Mouse (Mus musculus) adrenal gland, postnatal 10 days (tissue): ENCODE measurements at regions not wholly inside any gene's neighbourhood (a gene's known extent, or its start where the extent isn't known, plus 50 kb on each side); places are given as distances from the start of the nearest gene placed in this dataset.
A peak's percentile ranks its signal among the peaks of the same experiment; 100 is the strongest.
"Not testable (repeated sequence)": the region's sequence is repeated elsewhere in the genome, so short reads cannot be mapped to it uniquely, and the experiment has no call there.

Source experiments
- DNase-seq: peaks from one replicate; pipeline ENCODE4 v3.0.0; 2021; ENCODE audit warnings: mixed read lengths

- no peak for DNase-seq
Measured at GRCm38 (mm10) chr12:79989582-79990110, 123.2 kb downstream of the Zfp36l1 start.

DNA sequence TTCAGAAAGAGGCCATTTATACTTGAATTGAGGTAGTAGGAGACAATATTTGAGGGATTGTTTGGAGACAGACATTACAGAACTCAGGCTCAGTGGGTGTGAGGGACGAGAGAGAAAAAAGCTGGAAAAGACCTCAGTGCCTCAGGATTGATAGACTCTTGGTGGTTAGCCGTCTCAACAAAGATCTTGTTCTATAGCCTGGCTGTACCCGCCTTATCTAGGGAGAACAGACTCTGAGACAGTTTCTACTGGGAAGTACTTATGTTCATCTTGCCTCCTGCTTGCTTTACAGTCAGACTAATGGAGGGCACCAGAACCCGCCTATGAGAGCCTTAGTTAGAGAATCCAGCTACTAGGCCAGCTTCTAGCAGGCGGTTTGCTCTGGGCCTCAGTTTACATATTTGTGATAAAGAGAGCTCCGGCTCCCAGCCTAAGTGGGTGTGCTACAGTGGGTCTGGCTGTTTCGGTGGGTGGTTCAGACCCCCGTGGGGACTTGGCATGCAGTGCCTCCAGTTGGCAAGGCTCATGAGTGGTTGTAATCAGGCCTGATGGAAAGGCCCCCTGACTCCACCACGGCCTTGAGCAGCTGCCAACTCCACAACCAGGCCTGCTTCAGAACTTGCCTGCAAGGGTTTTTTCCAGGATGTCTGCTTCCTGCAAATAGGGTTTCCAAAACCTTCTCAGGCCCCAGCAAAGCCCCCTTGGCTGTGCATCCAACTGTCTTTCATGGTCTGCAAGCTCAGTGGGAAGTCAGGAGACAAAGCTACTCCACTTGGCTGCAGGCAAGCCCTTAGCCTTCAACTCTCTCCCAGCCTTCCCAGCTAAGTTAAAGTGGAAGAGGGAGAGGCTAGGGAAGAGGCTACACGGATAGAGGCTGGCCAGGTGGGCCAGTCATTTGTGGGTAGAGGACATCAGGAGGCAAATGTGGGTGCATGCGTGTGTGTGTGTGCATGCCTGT, 124.1 kb downstream of the Zfp36l1 start:
- peak; percentile 72 for DNase-seq

DNA sequence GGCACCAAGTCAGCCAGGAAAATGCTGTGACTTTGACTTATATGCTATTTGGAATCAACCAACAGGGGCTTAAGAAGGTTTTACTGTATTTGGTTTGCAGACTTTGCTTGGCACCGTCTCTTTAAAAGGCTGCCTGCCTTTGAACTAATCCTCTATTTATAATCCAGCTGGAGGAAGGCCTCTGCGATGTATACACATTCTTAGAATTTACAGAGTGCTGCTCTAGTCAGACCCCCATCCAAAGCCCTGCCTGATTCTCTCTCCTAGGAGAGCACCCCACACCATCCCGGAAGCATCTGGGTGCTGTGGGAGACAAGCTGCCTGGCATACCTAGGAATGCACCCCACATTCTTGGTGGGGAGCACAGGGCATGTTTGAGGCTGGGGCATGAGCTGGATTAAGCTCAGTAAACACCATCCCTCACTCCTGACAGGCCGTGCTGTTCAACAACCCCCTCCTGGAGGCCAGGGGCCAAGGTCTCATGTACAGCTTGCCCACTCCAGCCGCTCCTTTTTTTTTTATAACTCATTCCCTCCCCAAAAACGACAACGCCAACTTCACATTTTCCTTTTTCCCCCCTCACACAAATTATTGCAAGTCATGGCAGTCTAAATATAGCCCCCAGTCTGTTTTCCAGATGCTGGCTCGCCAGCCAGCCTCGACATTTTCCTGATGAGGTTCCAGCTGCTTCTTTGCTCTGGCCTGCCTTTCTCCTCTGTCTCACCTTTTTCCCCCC, 126.4 kb downstream of the Zfp36l1 start:
- DNase-seq: no peak

GRCm38 (mm10) chr12:79984985-79985747, 127.6 kb downstream of the Zfp36l1 start:
- no peak for DNase-seq

DNA sequence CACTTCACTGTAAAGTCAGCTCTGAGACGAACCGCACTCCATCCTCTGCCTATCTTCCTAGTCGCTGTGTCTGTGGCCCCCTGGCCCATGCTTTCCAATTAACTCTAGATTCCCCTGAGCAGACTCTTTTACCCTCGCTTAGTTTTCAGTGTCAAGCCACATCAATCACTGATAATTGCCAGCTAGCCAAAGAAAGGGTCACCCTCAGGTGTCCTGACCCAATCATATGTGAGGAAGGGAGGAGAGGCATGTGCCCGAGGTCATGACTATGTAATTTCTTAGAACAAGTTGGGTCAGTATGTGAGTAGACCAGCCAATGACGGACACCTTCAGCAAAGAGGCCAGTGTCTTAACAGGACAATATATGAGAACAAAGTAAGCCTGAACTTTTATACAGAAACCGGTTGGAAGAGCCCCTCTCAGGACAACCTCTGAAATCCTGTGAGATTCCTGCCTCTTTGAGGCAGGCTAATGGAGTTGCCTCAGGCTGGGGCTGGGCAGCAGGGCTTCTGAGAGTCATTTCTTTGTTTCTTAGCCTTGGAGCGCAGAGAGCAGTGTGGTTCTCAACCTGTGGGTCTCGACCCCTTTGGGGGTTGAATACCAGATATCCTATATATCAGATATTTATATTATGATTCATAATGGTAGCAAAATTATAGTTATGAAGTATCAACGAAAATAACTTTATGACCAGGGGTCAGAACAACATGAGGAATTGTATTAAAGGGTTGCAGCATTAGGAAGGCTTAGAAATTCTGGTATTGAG, 128.6 kb downstream of the Zfp36l1 start:
- no peak for DNase-seq

- no peak for DNase-seq
Measured at GRCm38 (mm10) chr12:79983232-79983631, 129.6 kb downstream of the Zfp36l1 start.

DNA sequence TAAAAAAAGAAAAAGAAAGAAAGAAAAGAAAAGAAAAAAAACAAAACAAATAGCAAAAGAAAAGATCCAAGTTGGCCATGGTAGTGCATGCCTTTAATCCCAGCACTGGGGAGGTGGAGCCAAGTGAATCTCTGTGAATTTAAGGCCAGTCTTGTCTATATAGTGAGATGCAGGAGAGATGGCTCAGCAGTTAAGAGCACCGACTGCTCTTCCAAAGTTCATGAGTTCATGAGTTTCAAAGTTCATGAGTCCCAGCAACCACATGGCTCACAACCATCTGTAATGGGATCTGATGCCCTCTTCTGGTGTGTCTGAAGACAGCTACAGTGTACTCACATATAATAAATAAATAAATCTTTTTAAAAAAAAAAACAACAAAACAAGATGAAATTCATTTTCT, 130.3 kb downstream of the Zfp36l1 start:
- not testable (repeated sequence) for DNase-seq

- no peak for DNase-seq
Measured at GRCm38 (mm10) chr12:79980711-79981110, 132.1 kb downstream of the Zfp36l1 start.

GRCm38 (mm10) chr12:79977136-79977535, 135.7 kb downstream of the Zfp36l1 start:
- no peak for DNase-seq

DNA sequence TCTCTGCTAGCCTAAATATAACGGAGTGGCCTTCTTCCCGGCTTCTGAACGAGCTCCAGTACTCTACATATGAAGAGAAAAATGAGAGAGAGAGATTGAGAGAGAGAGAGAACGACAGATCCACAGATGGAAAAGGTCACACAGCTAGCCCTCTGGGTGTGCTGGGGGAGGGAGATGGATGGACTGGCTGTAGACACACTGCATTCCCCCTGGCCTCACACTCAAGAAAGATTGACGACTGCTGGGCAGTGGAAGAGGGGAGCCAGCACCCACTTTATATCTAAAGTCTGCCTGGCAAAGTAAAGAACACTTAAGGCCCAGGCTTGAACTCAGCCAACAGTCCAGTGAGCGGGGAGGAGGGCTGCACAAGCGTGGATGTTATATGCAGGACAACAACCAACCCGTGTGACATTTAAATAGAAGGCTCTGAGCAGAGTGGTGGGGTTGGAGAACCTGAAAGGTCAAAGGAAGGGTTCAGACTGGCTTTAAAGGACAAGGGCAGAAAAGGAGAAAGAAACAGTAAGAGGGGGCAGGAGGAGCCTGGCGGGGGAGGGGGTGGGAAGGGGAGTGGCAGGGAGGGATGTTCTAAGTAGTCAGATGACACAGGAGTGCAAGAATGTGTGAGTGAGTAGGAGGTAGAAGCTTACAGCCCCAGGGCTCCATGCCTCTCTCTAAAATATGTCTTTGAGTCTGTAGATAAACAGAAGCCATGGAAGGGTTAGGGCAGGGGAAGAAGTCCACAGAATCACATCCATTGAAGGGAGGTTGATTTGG, 137.2 kb downstream of the Zfp36l1 start:
- DNase-seq: no peak

- no peak for DNase-seq
Measured at GRCm38 (mm10) chr12:79975050-79975449, 137.8 kb downstream of the Zfp36l1 start.

DNA sequence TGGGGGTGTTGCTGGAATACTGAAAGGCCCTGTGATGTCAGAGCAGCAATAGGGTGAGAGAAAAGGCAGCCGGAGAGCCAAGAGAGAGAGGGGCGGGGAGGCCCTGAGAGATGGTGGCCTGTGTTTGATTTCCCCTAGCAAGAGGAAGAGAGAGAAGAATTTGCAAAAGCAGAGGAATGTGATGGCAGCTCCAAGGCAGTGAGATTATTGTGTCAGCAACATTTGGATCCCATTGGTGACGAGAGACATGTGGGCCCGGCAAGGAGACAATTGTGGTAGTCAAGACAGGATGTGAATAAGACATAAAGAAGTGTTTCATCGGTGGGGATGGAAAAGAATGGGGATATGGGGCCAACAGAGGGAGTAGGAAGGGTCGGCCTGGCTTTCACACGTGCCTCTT, 138.3 kb downstream of the Zfp36l1 start:
- no peak for DNase-seq

DNA sequence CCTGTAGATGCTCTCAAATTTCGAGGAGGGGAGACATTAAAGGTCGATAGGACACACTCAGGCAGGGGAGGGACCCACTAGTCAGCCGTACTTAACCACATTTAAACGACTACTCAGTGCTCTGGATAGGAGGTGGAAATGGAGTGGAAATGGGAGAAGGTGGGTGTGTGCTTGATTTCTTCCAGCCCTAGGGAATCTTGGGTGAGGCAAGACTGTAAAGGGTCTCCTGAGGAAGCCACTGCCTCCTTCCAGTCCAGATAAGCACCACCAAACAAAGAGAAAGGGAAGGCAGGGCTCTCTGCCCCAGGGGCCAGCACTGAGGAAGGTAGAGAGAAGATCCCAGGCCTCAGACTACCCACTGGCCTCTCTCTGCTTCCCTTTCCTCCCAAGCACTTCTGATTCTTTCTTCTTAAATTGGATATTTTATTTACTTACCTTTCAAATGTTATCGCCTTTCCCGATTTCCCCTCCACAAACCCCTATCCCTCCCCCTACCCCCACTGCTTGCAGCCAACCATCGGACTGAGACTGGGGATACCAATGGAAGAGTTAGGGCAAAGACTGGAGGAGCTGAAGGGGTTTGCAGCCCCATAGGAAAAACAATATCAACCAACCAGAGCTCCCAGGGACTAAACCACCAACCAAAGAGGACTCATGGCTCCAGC, 139.1 kb downstream of the Zfp36l1 start:
- DNase-seq: no peak

GRCm38 (mm10) chr12:79970981-79971390, 141.8 kb downstream of the Zfp36l1 start:
- peak; percentile 56 for DNase-seq

DNA sequence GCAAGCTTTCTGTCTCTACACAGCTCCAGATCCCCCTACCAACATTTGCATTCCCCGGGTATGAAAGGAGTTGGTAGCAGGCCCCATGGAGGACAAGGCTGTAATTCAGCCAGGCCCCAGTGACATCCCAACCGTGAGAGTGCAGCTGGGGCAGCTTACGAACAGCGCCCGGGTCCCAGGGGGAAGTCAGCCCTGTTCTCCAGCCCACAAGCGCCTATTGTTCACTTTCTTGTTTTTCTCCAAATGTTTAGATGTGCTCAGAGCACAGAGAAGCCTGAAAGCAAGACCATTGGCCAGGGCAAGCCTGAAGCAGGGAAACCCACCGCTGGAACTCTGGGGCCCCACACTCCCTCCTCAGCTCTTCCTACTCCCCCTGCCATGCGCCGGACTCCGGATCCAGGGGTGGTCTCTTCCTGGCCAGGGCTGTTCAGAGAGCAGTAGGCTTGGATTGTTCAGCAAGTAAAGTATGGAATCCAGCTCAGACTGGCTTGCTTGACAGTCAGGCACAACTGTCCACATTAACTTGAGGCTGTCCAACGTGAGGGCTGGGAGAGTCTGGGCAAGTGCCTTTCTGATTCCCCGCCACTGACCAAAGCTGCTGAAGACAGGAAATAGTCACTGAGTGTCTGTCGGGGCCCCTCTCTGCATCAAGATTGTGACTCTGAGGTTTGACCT, 142.4 kb downstream of the Zfp36l1 start:
- peak; percentile 53 for DNase-seq

DNA sequence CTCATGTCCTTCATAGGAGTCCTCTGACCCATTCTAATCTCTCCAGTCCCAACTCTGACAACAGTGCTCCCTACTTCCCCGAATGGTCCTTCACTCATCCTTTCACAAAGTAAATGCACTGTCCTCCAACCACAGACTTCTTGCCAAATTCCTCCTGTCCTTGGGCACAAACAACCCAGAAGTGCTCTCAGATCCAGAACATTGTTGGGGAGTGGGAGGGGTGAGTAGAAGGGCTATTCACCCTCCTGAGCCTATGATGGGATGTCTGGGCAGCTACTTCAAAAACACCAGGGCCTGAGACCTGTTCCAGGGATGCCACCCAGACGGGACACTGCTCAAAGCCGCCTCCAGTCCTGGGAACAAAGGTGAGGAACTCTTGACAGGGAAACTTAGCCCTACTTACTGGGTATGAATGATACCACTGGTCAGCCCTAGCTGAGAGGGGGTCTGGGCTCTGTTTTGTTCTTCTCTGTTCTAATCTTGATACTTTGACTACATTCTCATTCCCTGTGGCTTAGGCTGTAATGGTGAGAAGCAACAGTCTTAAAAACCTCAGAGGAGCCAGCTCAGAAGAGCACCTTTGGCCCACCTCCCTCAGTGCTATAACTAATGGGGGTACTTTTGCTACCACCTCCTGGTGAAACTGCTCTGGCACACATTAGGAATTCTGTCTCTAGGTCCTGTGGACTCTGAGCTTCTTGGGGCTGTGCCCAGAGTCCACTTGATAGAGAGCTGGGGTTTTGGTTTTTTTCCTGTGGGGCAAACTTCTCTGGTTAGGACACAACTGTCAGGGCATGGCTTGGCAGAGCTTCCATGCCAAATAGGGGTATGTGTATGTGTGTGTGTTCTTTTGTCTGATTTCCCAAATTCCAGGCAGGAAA, 143.2 kb downstream of the Zfp36l1 start:
- peak; percentile 66 for DNase-seq

DNA sequence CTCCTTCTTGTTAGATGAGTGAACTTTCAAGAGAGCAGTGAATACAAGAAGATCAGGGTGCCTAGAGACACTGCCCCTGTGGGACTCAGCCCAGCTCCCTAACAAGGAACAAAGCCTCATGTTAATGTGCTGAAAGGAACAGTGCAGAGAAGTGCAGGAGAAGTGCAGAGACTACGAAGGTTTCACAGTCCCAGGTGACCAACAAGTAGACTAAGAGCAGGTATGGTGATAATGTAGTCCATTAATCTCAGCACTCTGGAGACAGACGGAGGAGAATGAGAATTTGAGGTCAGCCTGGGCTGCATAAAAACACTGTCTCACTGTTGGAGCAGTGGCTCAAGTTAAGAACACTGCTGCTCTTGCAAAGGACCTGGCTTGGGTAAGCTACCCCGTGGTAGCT, 144.1 kb downstream of the Zfp36l1 start:
- DNase-seq: no peak

- DNase-seq: no peak
Measured at GRCm38 (mm10) chr12:79967491-79968255, 145.1 kb downstream of the Zfp36l1 start.
